Mouse (Mus musculus): ENCODE measurements around the gene Rsf1.

The Rsf1 gene

DNA sequence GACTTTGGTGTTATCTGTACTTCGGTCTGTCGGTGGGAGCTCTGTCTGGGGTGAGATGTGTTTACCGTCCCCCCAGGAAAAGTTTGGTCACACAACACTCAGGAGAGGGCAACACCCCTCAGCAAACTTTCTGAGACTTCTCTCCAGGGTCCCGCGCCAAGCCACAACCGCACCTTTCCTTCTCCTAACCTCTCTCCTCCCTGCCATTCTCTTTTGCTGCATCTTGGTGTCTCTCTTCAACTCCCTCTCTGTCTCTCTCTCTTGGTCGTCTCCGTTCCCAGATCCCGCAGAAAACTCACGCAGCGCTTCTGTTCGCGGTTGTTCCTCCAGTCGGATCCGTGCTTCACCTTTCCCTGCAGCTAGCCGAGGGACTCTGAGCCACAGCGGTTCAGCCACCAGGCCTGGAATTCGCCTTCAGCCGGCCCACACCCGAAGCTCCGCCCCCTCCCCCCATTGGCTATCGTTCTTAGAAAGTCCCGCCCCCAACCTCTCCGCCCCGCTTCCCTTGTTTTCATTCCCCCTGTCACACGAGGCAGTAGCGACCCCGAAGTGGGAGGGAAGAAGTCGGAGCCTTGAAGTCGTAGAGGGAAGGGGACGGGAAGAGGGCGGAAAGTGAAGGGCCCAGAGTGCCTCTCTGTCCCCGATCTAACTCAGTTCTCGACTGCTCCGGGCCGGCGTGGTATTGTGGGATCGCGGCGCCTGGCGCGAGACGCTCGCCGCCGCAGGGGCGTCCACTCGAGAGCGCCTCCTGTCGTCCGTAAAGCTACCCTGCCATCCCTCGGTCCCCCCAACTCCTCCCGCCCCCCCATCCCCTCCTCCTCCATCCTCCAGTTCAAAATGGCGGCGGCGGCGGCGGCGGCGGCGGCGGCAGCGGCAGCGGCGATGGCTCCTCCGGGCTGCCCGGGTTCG, at the start of gene Rsf1, which contains the start of gene Aamdc:
TSS of gene Rsf1 (plus strand) at position 823 of the 909 bp plus-strand sequence.
TSS of gene Aamdc (minus strand) at position 431 of the 909 bp plus-strand sequence.
- peak; percentile 98 for DNase-seq (ENCODE audit: low read depth, low spot score)

DNA sequence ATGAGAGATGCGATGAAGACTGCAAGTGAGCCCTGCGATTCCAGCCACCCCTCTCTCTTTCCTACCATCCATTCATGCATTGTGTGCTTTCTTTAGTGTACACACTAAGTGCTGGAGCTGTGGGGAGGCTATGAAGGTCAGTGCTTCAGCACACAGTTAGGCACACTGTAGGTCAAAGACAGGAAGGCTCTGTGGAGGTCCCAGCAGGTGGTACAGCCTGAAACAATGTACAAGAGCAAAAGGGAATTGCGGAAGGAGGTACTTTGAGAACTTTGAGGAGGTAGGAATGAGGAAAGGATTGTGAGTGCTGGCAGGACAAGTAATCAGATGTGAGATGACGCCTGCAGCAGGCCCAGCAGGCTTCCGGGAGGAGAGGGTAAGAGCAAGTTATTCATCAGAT, 44.2 kb upstream of the Rsf1 start:
- DNase-seq (ENCODE audit: low read depth, low spot score) = no peak

DNA sequence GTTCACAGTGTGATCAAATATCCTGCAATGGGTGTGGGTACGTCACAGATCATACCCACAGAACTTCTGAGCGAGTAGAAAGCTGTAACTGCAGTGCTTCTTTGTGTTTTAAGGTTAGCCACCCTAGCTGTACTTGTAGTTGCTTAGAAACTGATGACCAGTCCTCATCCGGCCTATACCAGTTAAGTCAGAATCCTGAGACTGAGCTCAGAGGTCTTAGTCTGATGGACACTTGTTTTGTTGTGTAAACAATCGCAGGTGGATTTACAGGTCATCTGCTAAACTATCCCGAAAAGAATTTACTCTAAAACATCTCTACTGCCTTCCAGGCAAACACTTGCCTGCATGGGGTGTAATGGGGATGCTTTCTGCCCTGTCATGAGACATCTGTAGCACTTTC, 43.1 kb upstream of the Rsf1 start:
- no peak for DNase-seq (ENCODE audit: low read depth, low spot score)

DNA sequence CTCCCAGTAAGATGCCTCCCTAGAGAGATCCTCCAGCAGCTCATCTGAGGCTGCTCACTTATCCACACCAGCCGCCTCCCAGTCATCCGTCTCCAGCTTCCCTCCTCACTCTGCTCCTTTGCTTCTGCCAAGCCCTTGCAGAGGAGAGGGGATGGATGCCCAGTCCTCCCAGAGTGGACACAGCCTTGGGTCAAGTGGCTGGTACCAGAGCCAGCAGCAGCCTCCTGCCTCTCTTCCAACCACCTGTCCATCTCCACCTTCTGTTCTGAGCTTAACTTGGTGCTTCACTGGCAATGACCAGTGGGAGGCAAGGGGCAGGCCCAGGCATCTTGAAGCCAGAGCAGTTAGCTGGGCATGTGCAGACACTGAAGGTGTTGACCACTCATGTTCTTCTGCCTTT, 33.2 kb upstream of the Rsf1 start:
- DNase-seq (ENCODE audit: low read depth, low spot score) = no peak

DNA sequence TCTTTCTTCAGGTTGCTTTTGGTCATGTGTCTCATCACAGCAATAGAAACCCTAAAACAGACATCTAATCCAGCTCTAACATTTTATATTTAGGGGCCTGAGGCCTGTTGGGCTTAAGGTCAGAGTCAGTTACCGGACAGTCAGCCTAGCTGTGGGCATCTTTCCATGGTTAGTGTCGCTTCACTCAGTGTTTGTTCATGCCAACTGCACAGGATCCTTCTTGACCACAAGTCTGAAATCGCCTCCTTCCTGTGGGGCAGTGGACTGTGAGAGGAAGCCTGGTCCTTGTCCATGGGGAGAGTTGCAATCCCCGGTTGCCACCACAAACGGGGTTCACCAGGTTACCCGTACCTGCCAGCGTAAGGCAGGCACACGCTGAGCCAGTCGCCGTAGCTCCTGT, 30.4 kb upstream of the Rsf1 start:
- DNase-seq (ENCODE audit: low read depth, low spot score) = no peak

DNA sequence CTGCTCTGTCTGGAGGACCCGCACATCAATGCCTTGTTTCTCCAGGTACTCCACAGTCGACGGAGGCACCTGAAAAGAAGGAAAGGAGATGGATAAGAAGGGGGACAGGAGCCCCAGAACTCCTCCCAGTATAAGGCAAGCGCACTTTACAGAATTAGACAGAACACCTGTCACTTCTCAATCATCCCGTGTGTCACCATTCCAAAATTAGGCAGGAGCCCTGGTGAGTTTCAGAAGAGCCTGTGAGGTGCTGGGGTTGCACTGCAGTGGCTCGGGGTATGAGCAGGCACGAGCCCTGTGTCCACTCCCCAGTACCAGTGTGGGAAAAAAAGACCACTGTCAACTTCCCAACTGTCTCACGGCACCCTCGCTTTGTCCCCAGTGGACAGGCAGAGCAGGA, 29.0 kb upstream of the Rsf1 start:
- no peak for DNase-seq (ENCODE audit: low read depth, low spot score)

DNA sequence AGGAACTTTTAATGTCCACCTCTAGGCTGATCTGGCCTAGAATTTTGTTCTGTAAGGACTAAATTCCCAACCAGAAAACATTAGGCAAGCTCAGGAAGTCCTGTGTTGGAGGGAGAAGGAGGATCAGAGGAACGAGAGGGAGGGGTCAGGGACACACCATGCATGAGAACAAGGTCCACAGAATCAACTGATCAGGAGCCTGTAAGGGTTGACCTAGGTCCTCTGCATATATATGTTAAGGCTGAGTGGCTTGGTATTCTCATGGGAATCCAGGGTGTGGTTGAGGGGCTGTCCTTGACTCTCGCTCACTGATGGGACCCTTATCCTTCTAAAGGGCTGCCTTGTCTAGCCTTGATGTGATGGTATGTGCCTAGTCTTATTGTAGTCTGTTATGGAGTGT, 16.1 kb upstream of the Rsf1 start:
- DNase-seq (ENCODE audit: low read depth, low spot score) = no peak

DNA sequence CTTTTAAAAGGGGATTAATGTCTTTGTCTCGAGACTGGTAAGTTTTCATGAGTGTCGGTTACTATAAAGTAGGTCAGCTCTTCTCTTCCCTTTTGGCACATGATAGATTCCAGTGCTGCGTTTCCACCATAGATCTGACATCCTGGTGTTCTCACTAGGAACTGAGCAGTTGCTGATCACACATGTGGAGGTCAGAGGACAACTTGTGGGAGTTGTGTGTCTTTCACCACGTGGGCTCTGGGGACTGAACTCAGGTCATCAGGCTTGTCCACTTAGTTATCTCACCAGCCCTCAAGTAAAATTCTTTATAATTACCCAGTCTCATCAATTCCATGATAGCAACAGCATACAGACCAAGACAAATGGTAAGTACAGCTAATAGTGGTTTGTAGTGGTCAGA, 10.3 kb upstream of the Rsf1 start:
- DNase-seq (ENCODE audit: low read depth, low spot score) = no peak

DNA sequence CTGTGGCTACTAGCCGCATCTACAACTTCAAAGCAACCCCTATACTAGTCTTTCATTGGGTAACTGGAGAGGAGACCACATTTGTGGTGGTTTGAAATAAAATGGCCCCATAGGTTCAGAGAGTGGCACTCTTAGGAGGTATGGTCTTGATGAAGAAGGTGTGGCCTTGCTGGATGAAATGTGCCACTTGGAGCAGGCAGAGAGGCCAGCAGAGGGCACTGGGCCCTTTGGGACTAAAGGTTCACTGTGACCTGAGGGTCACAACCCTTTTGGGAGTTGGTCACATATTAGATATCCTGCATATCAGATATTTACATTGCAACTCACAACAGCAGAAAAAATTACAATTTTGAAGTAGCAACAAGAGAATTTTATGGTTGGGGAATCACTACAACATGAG, 9.3 kb upstream of the Rsf1 start:
- no peak for DNase-seq (ENCODE audit: low read depth, low spot score)

DNA sequence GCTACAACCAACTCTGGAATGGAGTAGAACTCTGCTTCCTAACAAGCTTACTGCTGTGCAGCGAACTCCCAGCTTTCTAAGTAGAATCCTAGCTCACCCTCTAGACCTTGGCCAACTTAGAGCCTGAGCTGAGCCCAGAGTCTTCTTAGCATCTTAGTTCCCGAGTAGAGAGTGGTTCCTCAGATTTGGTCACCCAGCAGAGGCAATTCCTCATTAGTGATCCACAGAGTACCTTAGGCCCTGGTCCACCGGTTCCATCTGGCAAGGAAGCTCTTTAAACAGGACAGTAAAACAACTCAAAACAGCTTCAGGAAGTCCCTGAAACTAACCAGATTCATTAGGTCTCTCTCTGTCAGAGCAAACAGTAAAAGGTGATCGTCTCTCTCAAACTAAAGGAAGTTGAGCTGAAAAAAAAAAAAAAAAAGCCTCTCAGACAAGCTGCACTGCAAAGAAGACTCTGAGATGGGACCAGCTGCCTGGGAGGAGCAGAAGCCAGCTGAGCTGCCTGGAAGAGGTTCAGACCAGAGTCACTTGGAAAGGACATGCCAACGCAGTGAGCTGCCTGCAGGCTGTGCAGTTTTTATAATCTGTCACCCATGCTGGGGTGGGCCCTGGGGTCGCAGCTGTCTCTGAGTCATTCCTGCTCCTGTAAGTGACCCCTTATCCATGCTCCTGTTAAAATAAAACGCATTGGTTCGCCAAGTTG, 1.2 kb upstream of the Rsf1 start:
- no peak for DNase-seq (ENCODE audit: low read depth, low spot score)

DNA sequence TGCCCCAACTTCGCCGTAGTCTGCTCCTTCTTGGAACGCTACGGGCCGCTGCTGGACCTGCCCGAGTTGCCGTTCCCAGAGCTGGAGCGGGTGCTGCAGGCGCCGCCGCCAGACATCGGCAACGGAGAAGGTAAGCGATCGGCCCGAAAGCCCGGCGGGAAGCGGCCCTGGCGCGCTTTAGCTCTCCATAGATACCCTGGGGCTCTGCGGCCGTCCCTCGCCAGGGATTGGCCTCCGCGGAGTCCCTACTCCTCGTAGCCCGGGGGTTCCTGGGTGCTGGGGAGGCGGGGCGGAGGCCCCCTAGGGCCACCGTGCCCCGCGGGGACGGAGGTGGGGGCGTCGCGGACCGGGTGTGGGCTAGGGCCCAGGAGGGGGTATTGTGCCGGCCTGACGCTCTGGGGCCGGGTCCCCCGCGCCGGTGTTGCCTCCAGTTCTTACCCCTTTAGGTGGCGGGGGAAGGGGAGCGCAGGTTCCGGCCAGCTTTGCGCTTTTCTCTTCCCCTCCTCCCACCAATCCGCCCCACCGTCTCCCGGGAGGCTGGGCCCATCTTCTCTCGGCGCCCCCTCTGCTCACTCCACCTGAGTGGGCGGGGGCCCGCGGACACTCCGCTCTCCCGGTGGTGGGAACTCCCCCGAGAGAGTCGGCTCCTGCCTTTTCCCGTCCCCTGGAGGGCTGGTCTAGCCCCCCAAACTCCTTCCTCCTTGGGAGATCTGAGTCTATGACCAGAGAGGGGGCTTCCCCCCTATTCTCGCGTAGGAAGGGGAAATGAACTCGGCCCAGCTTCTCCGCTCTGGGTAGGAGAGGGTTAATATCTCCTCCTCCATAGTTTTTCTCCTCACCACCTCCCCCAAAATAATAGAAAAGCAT, 520 bp downstream of the Rsf1 start:
- DNase-seq (ENCODE audit: low read depth, low spot score) = peak; percentile 14

DNA sequence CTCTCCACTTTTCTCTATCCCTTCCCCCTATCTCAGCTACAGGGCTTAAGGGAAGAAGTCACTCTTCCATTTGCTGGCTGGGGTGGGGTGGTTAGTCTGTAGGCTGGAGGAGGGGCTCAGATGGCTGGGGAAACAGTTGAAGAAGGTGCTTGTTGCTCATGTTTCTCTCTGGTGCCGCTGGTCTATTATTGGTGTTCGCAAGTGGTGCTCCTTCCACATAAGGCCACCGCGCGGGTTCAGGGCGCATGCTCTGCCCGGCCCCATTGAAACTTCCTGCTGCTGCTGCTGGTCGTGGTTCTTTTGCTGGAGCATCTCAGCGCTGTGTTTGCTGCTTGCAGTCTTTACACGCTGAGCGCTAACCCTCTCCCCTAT, 1.1 kb downstream of the Rsf1 start:
- DNase-seq (ENCODE audit: low read depth, low spot score) = peak; percentile 65

DNA sequence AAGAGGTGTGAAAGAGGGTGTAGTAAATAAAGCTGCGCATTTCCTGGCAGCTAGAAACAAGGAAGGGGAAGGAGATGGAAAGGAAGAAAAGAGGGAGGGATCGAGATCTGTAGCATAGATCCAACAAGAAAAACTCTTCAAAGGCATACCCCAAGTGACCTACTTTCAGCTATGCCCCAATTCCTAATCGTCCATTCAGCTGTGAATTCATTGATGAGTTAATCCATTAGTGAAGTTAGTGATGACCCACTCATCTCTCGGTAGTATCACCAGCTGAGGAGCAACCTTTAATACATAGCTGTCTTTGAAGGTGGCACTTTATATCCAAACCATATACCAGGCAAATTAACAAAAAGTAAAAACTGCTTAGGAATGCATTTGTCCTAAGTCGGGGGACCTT, 8.8 kb downstream of the Rsf1 start:
- DNase-seq (ENCODE audit: low read depth, low spot score) = no peak

DNA sequence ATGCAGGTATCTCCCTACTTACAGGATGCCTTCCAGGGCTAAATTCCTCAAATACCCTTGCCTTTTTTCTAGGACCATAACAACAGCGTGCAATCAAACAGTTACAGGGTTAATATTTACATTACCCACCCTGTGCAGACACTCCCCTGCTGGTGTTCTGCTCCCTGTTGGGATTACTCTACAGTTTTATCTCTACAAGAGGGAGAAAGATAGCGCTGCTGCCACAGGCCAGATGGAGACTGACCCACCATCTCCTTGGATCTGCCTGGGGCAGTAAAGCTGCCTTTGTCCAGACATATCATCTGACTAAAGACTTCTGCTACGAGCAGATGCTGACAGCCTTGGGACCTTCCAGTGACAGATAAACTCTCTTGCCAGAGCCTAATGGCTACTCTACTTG, 10.8 kb downstream of the Rsf1 start:
- no peak for DNase-seq (ENCODE audit: low read depth, low spot score)

DNA sequence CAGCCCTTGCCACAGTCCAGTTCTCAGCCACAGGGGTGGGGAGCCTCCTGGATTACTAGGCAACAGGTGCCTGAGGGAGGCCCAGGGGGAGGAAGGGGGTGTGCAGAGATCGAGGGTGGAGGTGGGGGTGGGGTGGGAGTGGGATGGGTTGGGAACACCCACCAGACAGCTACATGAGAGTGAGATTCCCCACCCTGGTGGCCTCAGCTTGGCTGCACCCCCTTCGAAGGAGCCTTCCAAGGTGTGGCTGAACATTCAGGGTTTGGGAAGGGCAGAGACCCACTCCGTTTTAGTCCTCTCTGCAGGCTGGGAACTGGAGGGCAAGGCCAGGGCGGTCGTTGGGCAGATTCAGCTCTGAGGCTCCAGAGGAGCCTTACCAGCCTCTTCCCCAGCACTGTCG, 11.6 kb downstream of the Rsf1 start:
- no peak for DNase-seq (ENCODE audit: low read depth, low spot score)

DNA sequence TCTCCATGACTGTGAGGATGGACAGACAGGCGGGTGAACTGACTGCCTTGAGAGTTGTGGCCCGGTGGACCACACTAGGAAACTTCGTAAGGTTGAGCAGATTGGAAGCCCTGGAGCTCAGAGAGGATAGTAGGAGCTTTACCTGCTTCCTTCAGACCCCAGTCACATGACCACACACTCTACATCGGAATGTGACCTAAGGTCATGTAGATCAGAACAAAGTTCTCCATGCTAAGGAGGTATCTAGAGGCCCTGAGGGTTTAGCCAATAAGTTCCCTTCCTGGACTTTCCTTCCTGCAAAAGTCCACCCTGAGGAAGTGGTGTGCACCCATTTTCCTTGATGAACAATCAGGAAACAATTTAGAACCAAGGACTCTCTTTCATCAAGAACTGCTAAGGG, 12.7 kb downstream of the Rsf1 start:
- DNase-seq (ENCODE audit: low read depth, low spot score) = no peak

DNA sequence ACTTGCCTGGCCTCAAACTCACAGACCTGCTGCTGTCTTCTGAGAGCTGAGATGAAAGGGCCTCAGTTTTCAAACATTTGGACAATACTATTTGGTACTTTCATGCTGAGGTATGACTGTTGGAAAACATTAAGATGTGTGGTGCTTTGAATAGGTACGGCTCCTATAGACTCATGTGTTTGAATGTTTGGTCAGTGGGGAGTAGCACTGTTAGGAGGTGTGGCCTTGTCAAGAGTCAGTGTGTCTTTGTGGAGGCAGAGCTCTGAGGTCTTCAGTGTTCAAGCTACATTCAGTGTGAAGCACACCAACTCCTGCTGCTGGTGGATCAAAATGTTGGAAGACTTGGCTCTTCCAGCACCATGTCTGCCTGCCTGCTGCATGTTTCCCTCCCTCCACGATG, 13.8 kb downstream of the Rsf1 start:
- no peak for DNase-seq (ENCODE audit: low read depth, low spot score)

DNA sequence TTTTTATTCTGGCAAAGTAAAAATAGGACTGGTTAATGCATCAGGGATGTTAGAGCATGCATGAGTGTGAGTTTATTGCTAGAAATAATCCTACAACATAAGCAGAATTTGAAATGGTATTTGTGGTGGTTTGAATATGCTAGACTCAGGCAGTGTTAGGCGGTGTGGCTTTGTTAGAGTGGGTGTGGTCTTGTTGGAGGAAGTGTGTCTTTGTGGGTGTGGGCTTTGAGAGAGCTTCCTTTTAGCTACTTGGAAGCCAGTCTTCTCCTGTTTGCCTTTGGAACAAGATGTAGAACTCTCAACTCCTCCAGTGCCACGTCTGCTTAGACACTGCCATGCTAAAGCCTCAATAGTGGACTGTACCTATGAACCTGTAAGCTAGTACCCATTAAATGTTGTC, 18.9 kb downstream of the Rsf1 start:
- no peak for DNase-seq (ENCODE audit: low read depth, low spot score)

DNA sequence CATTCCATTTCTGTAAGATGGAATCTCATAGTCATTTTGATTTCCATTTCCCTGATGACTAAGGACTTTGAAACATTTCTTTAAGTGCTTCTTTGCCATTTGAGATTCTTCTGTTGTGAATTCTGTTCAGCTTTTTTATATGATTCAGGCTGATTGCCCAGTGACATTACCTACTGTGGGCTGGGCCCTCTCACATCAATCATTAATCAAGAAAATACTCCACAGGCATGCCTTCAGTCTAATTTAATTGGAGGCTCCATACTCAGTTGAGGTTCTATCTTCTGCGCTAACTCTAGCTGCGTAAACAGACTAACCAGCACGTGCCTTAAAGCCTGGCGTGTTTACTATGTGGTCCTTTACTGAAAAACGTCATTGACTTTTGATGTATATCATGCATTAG, 41.7 kb downstream of the Rsf1 start:
- DNase-seq (ENCODE audit: low read depth, low spot score) = no peak

DNA sequence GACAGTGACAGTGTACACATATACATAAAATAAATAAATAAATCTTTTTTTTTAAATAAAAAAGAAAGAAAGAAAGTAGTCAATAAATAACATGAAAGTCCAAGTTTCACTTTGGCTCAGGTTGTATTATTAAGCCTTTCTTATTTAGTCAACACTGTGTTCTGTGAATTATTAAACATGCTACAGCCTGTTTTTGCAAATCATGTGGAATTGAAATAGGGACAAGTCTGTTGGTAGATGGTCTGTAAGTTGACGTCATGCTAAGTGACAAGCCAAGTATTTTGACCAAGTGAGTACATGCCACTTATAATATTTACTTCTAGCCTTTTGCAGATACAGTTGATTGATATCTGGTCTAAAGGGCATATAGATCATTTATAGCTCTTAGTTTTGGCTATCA, 43.0 kb downstream of the Rsf1 start:
- no peak for DNase-seq (ENCODE audit: low read depth, low spot score)

DNA sequence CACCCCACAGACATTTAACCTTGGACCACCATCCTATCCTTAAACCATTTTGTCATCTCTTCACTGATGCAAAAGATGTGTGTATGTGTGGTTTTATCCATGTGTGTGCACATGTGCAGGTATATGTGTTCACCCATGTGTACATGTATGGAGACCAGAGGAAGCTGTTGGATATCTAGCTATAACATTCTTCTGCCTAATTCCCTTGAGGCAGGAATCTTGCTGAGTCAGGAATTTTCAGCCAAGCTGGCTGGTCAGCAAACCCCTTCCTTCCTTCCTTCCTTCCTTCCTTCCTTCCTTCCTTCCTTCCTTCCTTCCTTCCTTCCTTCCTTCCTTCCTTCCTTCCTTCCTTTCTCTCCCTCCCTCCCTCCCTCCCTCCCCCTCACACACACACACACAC, 43.7 kb downstream of the Rsf1 start:
- DNase-seq (ENCODE audit: low read depth, low spot score) = no peak

DNA sequence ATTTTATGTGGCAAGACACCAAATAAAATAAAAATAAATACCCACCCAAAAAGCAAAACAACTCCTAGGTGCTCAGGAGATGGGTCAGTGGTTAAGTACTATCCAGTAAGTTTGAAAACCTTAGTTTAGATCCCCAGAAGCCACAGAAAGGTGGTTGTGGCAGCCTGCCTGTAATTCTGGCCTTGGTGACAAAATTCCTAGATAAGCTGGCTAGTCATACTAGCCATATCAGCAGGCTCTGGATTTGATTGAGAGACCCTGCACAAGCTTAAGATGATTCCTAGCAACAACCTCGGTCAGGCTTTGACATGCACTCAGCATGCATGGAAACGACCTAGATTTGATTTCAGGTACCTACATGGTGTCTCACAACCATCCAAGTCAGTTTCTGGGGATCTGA, 49.7 kb downstream of the Rsf1 start:
- no peak for DNase-seq (ENCODE audit: low read depth, low spot score)
